Mouse (Mus musculus): ENCODE data around the gene Atp5c1. TPM values are rescaled to one million over a fixed set of nuclear protein-coding genes. Genes with fewer than 3 reads are reported as not detected.
A peak's percentile ranks its signal among the peaks of the same experiment; 100 is the strongest.

Atp5c1 gene
- 507 and 512 TPM in 2 replicates for polyA plus RNA-seq (2016; fragmentation: Nextera tagmentation; extraction: Ambion mirVana)

DNA sequence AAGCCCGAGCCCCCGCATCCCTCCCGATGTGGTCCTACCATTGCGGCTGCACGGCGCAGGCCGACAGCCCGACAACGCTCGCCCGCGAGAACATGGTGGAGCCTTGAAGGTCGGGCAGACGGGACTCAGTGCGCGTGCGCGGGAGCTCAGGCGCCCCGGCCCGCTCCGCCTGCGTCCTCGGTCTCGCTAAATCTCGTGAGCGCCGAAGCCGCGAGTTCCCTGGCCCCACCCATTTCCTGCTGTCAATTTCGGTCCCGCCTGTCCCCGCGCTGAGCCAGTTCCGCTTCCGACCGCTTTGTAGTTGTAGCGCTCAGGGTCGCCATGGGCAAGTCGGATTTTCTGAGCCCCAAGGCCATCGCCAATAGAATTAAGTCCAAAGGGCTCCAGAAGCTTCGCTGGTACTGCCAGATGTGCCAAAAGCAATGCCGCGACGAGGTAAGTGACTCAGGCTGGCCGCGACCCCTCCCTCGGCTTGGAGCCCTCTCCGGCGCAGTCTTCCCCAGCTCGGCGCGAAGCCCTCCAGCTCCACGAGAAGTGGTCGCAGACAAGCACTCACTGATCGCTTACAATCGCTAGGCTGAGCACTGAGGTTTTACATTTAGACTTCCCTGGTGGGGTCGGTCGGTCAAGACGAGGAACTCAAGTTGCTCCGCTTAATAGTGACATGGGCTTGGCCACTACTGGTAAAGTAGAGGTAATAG lies at the start of gene Atp5c1, which contains the start of gene Kin:
Atp5c1 (minus strand) TSS at position 201 of the 701 bp plus-strand sequence.
Kin (plus strand) TSS at position 284 of the 701 bp plus-strand sequence.
- WGBS = under 1% methylated on average over 61 of the region's 61 CpGs

DNA sequence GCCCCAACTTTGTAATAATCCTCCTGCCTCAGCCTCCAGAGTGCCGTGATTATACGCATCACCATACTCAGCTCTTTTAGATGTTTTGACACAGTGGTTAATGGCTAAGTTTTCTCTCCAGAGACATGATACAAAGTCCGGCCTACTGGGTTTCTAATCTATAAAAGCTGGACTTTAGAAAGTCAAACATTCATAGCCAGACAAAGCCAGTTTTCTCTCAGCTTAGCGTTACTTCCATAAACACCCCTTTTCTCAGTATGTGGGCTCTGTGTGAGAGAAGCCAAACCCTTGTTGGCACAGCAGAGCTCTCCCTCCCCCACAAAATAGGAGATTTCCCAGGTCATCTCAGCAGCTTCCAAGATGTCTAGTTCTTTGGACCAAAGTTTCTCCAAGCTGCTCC lies 48.3 kb upstream of the Atp5c1 start:
- no peak overlapping the region for H3K4me2 ChIP-seq
- H3K4me3 ChIP-seq (replicated peaks) = no peak overlapping the region
- no peaks in the 10 kb centered on the region for H3K9me3 ChIP-seq
- no peak overlapping the region for H3K27ac ChIP-seq
- H3K9ac ChIP-seq (replicated peaks) = no peak overlapping the region
- H3K27me3 ChIP-seq = no peaks in the 10 kb centered on the region
- WGBS = 80% methylated on average over 4 of the region's 4 CpGs
- no peak for ATAC-seq (ENCODE audit: insufficient number of reproducible peaks, insufficient read depth, low FRiP score, low TSS enrichment, low read depth)
- no peaks in the 10 kb centered on the region for H3K4me1 ChIP-seq (replicated peaks)
- H3K36me3 ChIP-seq = no peaks in the 10 kb centered on the region

More for the DNA sequence above, at the start of gene Atp5c1, which contains the start of gene Kin:
- peak within 1 kb of the TSS; percentile 92 for H3K27ac ChIP-seq
- H3K9me3 ChIP-seq = no peaks in the 10 kb centered on the region
- peak within 1 kb of the TSS; percentile 76 for H3K4me2 ChIP-seq
- peak within 1 kb of the TSS; percentile 88 for H3K4me3 ChIP-seq (replicated peaks)
- H3K27me3 ChIP-seq = no peaks in the 10 kb centered on the region
- H3K4me1 ChIP-seq (replicated peaks) = peaks cover 30% of the 10 kb centered on the region
- peak; percentile 97 for ATAC-seq (ENCODE audit: insufficient number of reproducible peaks, insufficient read depth, low FRiP score, low TSS enrichment, low read depth)
- peak within 1 kb of the TSS; percentile 97 for H3K9ac ChIP-seq (replicated peaks)
- H3K36me3 ChIP-seq = peaks cover 24% of the 10 kb centered on the region

DNA sequence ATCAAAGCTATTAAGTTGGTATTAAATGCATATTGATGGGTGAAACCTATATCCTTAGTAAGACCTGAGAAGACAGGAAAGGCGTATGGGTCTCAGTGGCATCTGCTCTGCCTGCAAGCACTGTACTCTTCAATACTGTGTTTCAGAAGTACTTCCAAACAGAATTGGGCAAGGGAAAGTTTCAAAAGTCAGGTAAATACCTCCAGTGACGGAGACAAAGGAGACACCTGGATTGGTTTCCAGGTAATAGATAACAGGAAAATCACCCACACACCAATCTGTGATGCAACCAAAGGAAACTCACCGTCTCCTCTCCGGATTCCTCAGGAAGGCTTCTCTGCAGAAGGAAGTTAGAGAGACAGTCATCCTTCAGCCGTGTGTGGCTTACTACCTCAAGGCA lies 47.2 kb upstream of the Atp5c1 start:
- Histone ChIP-seq H3K4me2 (no peak overlapping the region), H3K9me3 (no peaks in the 10 kb centered on the region), H3K27ac (no peak overlapping the region), H3K4me1 (replicated peaks) (no peaks in the 10 kb centered on the region), H3K4me3 (replicated peaks) (no peak overlapping the region), H3K9ac (replicated peaks) (no peak overlapping the region), H3K36me3 (no peaks in the 10 kb centered on the region), H3K27me3 (no peaks in the 10 kb centered on the region)
- WGBS = 83% methylated on average over 5 of the region's 5 CpGs
- no peak for ATAC-seq (ENCODE audit: insufficient number of reproducible peaks, insufficient read depth, low FRiP score, low TSS enrichment, low read depth)

DNA sequence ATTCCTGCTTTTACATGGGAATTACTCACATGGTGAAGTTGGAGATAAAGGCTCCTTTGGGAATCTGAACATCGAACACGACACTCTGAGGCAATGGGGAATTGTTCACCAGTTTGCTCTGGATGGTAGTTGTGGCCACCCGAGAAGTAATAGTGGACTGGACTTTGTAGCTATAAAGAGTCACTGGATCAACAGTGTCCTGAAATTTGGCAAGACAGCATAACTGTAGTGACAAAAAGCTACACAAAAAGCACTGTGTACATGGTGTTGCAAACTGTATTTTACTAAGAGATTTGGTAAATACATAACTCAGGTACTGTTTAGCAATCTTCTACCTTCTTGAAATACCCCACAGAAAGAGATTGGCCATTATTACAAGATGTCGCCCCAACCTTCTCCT lies 45.8 kb upstream of the Atp5c1 start:
- WGBS = 94% methylated on average over 4 of the region's 4 CpGs
- no peak overlapping the region for H3K9ac ChIP-seq (replicated peaks)
- no peaks in the 10 kb centered on the region for H3K4me1 ChIP-seq (replicated peaks)
- no peaks in the 10 kb centered on the region for H3K36me3 ChIP-seq
- H3K4me3 ChIP-seq (replicated peaks) = no peak overlapping the region
- no peak for ATAC-seq (ENCODE audit: insufficient number of reproducible peaks, insufficient read depth, low FRiP score, low TSS enrichment, low read depth)
- H3K4me2 ChIP-seq = no peak overlapping the region
- no peaks in the 10 kb centered on the region for H3K9me3 ChIP-seq
- H3K27ac ChIP-seq = no peak overlapping the region
- H3K27me3 ChIP-seq = no peaks in the 10 kb centered on the region

DNA sequence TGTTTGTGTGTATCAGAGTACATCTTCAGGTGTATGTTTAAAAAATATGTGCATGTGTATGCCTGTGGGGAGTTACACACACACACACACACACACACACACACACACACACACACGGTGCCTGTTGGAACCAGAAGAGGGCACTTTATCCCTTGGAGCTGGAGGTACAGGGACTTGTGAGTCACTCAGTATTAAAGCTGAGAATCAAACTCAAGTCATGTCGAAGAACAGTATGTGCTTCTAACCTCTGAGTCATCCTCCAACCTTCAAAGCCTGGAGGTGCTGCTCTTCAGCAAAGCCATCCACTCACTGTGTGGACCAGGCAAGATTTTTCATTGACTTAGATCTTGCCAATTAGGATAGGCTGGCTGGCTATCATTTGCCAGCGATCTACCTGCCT lies 41.5 kb upstream of the Atp5c1 start:
- ATAC-seq (ENCODE audit: insufficient number of reproducible peaks, insufficient read depth, low FRiP score, low TSS enrichment, low read depth) = no peak
- no peak overlapping the region for H3K27ac ChIP-seq
- H3K36me3 ChIP-seq = no peaks in the 10 kb centered on the region
- 59% methylated on average over 3 of the region's 3 CpGs for WGBS
- no peak overlapping the region for H3K4me3 ChIP-seq (replicated peaks)
- H3K4me2 ChIP-seq = no peak overlapping the region
- no peak overlapping the region for H3K9ac ChIP-seq (replicated peaks)
- no peaks in the 10 kb centered on the region for H3K27me3 ChIP-seq
- no peaks in the 10 kb centered on the region for H3K9me3 ChIP-seq
- no peaks in the 10 kb centered on the region for H3K4me1 ChIP-seq (replicated peaks)

DNA sequence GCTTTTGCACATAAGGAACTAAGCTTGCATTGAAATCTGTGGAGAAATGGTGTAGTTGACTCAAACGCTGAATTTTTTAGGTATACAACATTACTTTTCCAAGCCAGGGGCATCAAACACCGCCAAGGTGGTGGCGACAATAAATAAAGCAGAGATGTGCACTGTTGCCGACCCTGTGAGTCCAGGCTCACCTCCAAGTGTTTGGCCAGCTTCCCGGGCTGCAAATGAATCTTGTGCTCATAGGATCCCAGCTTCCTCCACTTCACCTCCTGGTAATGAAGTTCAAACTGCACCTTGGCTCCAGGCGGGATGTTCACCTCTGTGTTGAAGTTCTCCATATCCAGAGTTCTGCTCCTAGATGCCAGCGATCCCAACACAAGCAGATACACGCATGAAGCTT lies 39.0 kb upstream of the Atp5c1 start:
- no peak overlapping the region for H3K9ac ChIP-seq (replicated peaks)
- no peaks in the 10 kb centered on the region for H3K36me3 ChIP-seq
- WGBS = 83% methylated on average over 8 of the region's 8 CpGs
- no peak overlapping the region for H3K4me2 ChIP-seq
- H3K27me3 ChIP-seq = no peaks in the 10 kb centered on the region; the same call in 1 of the 2 replicates
- ATAC-seq (ENCODE audit: insufficient number of reproducible peaks, insufficient read depth, low FRiP score, low TSS enrichment, low read depth) = no peak
- H3K27ac ChIP-seq = no peak overlapping the region
- H3K4me3 ChIP-seq (replicated peaks) = no peak overlapping the region
- H3K9me3 ChIP-seq = no peaks in the 10 kb centered on the region
- H3K4me1 ChIP-seq (replicated peaks) = no peaks in the 10 kb centered on the region

DNA sequence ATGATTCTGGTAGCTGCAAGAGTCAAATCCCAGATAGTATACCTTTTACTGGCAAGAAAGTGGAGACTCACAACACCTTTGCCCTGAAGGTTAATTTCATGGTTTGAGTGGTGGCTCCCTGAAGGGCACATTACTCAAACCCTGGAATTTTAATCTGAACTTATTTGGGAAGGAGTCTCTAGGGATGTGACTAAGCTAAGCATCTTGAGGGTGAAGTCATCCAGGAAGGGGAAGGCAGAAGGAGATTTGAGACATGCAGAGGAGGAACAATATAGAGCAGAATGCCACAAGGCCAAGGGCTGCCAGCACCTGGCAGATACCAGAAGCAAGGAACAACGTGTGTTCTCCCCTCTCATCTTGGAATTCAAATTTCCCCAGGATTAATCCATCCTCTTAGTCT lies 38.4 kb upstream of the Atp5c1 start:
- no peaks in the 10 kb centered on the region for H3K9me3 ChIP-seq
- H3K4me3 ChIP-seq (replicated peaks) = no peak overlapping the region
- no peaks in the 10 kb centered on the region for H3K36me3 ChIP-seq
- WGBS = 78% methylated on average over 1 of the region's 1 CpGs
- H3K9ac ChIP-seq (replicated peaks) = no peak overlapping the region
- ATAC-seq (ENCODE audit: insufficient number of reproducible peaks, insufficient read depth, low FRiP score, low TSS enrichment, low read depth) = no peak
- H3K27ac ChIP-seq = no peak overlapping the region
- no peaks in the 10 kb centered on the region; the same call in 1 of the 2 replicates for H3K27me3 ChIP-seq
- no peak overlapping the region for H3K4me2 ChIP-seq
- no peaks in the 10 kb centered on the region for H3K4me1 ChIP-seq (replicated peaks)

DNA sequence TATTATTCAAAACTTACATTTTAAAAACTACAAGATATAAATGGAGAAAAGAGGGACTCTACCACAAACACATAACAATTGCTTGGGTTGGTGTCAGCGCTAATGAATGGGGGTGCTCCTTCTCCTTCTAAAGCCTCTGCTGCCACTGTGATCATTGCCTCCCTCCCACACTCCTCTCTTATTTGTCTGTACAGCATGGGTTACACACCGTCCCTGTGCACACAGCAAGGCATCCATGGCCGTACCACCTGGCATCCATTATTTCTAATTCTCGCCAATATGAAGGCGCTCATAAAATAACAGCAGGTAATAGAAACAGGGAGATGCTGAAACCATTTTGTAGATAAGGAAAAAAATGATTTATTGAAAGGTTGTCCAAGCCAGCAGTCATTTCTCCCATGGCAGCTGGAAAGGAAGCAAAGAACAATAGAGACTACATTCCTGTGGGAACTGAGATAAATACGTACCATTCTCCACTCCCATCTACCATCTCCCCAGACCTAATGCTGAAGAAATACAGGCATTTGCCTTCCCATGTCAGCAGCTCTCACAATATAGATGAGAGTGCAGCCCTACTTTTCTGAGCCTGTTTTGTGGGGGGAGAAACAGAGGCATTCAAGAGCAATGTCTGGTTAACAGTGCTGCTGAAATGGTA lies 28.4 kb upstream of the Atp5c1 start:
- no peak for ATAC-seq (ENCODE audit: insufficient number of reproducible peaks, insufficient read depth, low FRiP score, low TSS enrichment, low read depth)
- H3K4me2 ChIP-seq = no peak overlapping the region
- no peaks in the 10 kb centered on the region for H3K9me3 ChIP-seq
- no peak overlapping the region for H3K27ac ChIP-seq
- 44% methylated on average over 6 of the region's 6 CpGs for WGBS
- no peaks in the 10 kb centered on the region for H3K36me3 ChIP-seq
- H3K27me3 ChIP-seq = 0 out of 2 replicates have a peak, but pooled peaks cover 3% of the 10 kb centered on the region
- H3K9ac ChIP-seq (replicated peaks) = no peak overlapping the region
- no peak overlapping the region for H3K4me3 ChIP-seq (replicated peaks)
- no peaks in the 10 kb centered on the region; the same call in 1 of the 2 replicates for H3K4me1 ChIP-seq (replicated peaks)

DNA sequence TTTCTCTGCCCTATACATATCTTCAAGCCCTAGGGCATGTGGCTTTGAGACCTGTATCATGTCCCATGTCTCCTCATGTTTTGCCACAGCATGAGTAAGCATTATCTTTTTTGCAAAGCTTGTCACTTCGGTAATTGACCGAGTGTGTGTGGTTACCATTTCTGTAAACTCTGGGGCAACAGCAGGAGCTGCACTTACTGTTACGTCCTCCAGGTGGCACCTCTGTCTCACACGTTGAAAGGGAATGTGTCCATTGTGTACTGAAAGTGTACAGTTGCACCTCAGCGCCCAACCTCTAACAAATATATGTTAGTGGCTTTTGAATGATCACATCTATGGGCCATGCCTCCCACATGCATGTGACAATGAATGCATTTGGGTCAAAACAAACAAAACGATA lies 20.9 kb upstream of the Atp5c1 start:
- Histone ChIP-seq H3K27me3 (0 out of 2 replicates have a peak, but pooled peaks cover 3% of the 10 kb centered on the region), H3K36me3 (no peaks in the 10 kb centered on the region), H3K4me3 (replicated peaks) (no peak overlapping the region), H3K4me2 (no peak overlapping the region), H3K27ac (no peak overlapping the region), H3K9ac (replicated peaks) (no peak overlapping the region), H3K4me1 (replicated peaks) (no peaks in the 10 kb centered on the region), H3K9me3 (no peaks in the 10 kb centered on the region)
- WGBS = 47% methylated on average over 6 of the region's 6 CpGs
- no peak for ATAC-seq (ENCODE audit: insufficient number of reproducible peaks, insufficient read depth, low FRiP score, low TSS enrichment, low read depth)

DNA sequence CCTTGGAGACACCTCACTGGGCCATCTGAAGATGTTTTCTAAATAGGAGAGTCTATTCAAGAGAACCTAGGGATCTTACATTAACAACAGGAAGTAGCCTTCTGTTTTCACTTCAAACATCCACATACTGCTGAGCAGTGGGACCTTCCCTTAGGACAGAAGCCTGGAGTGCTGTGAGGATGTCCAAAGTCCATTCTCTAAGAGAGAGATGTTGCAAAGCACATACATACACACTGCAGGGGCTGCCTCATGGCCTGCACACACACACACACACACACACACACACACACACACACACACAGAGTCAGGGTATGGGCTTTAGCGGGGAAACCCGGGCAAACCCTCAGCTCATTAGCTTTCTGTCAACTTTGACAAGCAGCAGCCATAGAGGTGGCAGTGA lies 20.2 kb upstream of the Atp5c1 start:
- no peaks in the 10 kb centered on the region for H3K4me1 ChIP-seq (replicated peaks)
- no peak overlapping the region for H3K9ac ChIP-seq (replicated peaks)
- no peak overlapping the region for H3K27ac ChIP-seq
- 0 out of 2 replicates have a peak, but pooled peaks cover 3% of the 10 kb centered on the region for H3K27me3 ChIP-seq
- H3K4me3 ChIP-seq (replicated peaks) = no peak overlapping the region
- no peak overlapping the region for H3K4me2 ChIP-seq
- no peaks in the 10 kb centered on the region for H3K9me3 ChIP-seq
- no peak for ATAC-seq (ENCODE audit: insufficient number of reproducible peaks, insufficient read depth, low FRiP score, low TSS enrichment, low read depth)
- WGBS = 72% methylated on average over 2 of the region's 2 CpGs
- no peaks in the 10 kb centered on the region for H3K36me3 ChIP-seq

DNA sequence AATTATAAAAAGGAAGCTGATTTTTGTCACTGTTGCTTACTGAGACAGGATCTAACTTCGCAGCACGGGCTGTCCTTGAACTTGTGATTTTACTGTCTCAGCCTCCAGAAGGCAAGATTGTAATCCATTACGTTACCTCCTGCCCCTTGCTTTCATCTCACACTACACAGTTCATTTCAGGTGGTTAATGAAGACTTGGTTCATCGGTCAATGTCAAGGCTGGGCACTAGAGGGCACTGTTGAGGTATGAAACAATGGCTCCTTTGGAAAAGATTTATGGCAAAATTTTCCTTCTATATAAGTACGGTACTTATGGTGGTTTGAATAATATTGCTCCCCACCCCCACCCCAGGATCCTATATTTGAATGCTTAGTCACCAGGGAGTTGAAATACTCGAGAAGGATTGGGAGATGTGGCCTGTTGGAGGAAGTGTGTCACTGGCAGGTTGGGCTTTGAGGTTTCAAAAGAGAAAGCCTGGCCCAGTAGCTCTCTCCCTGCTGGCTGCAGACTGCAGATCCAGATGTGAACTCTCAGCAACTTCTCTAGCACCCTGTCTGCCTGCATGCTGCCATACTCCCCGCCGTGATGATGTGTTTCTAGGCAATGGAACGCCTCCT lies 18.4 kb upstream of the Atp5c1 start:
- no peak; the same call in 1 of the 2 replicates for ATAC-seq (ENCODE audit: insufficient number of reproducible peaks, insufficient read depth, low FRiP score, low TSS enrichment, low read depth)
- no peaks in the 10 kb centered on the region for H3K9me3 ChIP-seq
- 41% methylated on average over 9 of the region's 9 CpGs for WGBS
- H3K4me3 ChIP-seq (replicated peaks) = no peak overlapping the region
- no peak overlapping the region for H3K9ac ChIP-seq (replicated peaks)
- no peaks in the 10 kb centered on the region for H3K4me1 ChIP-seq (replicated peaks)
- no peak overlapping the region for H3K4me2 ChIP-seq
- 0 out of 2 replicates have a peak, but pooled peaks cover 3% of the 10 kb centered on the region for H3K27me3 ChIP-seq
- H3K36me3 ChIP-seq = no peaks in the 10 kb centered on the region
- H3K27ac ChIP-seq = no peak overlapping the region
